Mouse (Mus musculus) Muller cell, postnatal 12 days (primary cell): Measurements from ENCODE around the gene Rpgrip1.
"Not testable (repeated sequence)": the region's sequence is repeated elsewhere in the genome, so short reads cannot be mapped to it uniquely, and the experiment has no call there.

Source experiments
- DNase-seq: peaks from one replicate; pipeline ENCODE4 v3.0.0-alpha.2; 2015; ENCODE audit errors: inconsistent ontology term

Gene Rpgrip1

DNA sequence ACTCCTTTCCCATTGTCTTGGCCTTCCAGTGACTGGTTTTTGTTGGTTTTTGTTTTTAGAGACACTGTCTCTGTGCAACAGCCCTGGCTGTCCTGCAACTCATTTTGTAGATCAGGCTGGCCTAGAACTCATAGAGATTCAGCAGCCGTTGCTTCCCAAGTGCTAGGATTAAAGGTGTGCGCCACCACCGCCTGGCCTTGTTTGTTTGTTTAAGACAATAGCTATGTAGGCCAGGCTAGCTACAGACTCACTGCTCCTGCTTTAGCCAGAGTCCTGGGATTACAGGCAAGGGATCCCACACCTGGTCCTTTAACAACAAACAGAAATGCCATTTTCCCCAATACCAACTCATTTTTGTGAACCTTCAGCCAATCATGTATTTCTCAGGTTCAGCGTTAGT is at the start of gene Rpgrip1:
TSS of gene Rpgrip1 (plus strand) at position 359 of the 400 bp plus-strand sequence.
- no peak for DNase-seq

DNA sequence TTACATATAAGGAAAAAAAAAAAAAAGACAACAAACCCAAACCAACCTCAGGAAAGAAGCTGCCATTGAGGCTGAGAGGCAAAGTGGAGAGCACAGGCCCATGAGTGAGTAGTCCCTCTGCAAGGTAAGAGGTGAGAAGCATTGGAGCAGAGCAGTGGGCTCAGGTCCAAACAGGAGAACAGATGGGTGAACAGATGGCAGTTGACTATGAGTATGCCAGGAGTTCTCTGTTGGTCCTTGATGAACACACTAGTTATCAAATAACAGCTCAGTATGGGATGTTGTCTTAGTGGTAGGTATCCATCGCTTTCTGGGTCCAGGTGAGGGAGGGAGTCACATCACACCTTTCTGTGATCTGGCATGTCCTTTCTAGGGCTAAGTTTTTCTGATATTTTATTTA is 49.7 kb upstream of the Rpgrip1 start:
- no peak for DNase-seq

GRCm38 (mm10) chr14:52061798-52062197 is 48.7 kb upstream of the Rpgrip1 start:
- DNase-seq, result no peak

GRCm38 (mm10) chr14:52066135-52066534 is 44.4 kb upstream of the Rpgrip1 start:
- no peak for DNase-seq

DNA sequence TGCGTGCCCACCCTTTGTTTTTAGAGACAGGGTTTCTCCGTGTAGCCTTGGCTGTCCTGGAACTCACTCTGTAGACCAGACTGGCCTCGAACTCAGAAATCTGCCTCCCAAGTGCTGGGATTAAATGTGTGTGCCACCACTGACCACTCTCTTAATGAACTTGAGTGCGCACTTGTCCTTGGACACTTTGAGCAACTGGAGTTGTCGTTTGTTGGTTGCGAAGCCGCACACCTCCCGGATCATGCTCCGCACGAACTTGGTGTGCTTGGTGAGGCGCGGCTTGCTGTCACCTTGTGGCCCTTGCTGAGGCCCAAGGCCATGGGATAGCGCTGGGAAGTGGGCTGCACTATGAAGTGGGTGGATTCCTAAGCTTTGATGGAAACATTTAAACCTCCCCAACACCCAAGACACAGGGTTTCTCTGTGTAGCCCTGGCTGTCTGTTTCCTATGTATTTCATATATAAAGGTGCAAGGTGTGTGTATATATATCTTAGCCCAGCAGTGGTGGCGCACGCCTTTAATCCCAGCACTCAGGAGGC is 38.8 kb upstream of the Rpgrip1 start:
- DNase-seq, result no peak

DNA sequence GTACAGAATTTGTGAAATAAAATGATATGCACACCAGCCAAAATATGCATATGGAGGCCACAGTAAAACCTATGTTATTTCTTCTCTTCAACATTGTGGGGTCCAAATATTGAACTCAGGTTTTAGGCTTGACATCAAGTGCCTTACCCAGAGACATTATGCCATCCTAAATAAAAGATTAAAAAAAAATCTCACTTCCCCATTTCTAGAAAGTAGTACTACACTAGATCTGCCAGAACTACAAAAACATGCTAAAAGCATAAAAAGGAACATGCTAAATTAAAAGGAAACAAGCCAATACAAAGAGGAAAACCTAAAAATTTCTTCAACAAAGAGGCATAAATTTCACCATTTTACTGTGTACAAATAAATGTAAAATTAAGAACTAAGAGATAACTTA is 27.4 kb upstream of the Rpgrip1 start:
- no peak for DNase-seq

GRCm38 (mm10) chr14:52094533-52094932 is 16.0 kb upstream of the Rpgrip1 start:
- no peak for DNase-seq

DNA sequence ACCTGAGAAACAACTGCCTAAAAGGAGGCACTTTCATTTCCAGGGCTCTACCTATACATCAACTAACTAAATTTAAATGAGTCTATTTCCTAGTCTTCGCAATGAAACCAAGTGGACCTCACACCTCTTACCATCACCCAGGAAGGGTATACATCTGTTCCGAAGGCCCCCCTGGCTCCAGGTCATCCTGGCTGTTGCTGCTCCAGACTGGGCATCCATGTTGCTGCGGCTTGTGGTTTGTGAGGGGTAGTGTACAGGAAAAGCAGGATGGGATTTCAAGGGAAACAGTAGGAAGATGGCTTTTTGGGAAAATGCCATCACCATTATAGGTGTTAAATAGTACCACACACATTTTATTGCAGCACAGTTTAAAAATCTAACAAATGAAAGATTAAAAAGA is 13.3 kb upstream of the Rpgrip1 start:
- not testable (repeated sequence) for DNase-seq

- DNase-seq, result not testable (repeated sequence)
Measured at GRCm38 (mm10) chr14:52098387-52098786, 12.1 kb upstream of the Rpgrip1 start.

DNA sequence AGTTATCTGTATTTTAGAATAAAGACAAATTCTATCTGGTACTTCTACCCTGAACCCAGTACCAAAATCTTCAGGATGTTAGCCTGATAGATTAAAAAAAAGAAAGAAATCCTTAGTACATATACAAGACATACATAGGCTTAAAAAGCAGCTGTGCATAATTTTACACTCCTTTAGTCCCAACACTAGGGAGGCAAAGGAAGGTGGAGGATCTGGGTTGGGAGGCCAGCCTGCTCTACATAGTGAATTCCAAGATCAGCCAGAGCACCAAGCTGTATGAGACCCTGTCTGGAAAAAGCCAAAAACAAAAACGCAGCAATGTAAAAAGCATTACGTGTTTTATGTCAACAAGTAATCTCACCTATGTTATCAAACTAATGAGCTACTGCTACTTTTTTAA is 10.9 kb upstream of the Rpgrip1 start:
- no peak for DNase-seq

DNA sequence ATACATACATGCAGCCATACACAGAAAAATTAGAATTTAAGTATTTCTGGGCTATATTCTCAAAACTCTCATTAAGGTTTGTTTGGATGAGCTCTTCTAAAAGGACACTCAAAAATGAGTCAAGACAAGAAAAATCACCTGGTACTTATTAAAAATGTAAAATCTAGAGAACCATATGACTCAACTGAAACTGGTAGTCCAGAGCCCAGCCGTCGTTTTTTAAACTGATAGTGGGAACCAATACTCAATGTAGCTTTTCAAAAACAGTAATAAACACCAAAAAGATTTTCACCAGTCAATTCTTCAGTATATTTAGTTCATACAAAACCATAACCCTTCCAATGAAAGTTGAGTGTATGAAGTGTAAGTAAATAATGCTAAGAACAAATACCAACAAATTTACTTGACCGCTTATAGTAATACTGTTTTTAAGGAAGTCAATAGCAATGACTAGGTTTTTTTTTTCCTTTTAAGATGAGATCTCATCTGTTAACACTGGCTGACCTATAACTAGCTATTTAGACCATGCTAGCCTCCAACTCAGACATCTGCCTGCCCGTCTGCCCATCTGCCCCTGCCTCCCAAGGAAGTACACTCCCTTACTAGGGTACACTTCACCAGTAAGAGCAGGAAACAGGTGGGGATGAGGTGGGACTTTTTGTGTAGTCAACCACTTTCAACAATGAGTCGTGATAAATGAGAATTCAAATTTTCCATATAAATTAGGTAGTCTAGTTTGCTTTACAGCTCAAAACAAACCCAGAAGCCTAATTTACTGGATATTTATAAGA is 10.1 kb upstream of the Rpgrip1 start:
- DNase-seq, result no peak

DNA sequence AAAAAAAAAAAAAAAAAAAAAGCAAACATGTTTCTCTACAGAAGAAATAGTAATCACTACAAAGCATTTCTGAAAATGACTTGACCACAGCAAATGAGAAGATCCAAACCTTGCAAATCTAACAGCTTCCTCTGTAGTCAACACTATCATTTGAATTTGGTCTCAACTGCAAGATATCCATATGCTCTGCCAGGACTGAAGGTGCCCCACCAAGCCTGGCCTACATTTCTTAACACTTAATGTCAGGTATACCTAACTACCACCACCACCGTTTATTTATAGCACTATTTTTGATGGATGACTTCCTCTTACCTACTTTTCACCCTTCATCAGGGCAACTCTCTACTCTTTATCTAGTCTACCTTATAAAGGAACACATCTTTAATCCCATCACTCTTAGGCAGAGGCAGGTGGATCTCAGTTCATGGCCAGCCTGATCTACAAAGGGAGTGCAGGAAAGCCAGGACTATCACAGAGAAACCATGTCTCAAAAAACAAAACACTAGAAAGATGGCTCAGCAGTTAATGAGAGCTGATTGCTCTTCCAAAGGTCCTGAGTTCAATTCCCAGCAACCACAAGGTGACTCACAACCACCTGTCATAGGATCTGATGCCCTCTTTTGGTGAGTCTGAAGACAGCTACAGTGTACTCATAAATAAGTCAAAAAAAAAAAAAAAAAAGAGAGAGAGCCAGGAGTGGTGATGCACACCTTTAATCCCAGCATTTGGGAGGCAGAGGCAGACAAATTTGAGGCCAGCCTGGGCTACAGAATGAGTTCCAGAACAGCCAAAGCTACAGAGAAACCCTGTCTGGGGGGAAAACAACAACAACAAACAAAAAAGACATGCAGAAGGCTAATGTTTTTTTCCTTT is 9.0 kb upstream of the Rpgrip1 start:
- no peak for DNase-seq

GRCm38 (mm10) chr14:52103474-52103855 is 7.0 kb upstream of the Rpgrip1 start:
- no peak for DNase-seq

- DNase-seq, result peak; percentile 100
Measured at GRCm38 (mm10) chr14:52103856-52104676, 6.4 kb upstream of the Rpgrip1 start, which contains the start of gene Hnrnpc. Hnrnpc (minus strand) TSS chr14:52104028.

DNA sequence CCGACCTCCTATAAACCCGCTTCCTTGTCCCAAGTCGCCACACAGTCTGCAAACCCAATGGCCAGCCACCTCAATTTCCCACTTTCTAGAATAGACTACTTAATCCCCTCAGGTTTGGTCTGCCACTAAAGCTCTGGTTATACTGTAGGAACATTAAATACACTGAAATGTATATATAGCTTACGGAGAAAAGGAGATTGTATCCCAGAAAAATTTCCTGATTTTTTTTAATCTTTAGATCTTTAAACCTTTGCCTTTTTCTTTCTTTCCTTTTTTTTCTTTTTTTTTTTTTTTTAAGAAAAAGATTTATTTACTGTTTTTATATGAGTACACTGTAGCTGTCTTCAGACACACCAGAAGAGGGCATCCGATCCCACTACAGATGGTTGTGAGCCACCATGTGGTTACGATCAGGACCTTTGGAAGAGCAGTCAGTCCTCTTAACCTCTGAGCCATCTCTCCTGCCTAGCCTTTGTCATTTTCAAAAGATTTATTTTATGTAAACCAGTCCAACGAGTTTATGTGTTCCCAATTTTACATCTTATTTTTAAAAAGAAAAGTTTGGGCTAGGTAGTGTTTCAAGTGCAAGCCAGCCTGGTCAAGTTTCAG is 5.7 kb upstream of the Rpgrip1 start:
- no peak for DNase-seq

GRCm38 (mm10) chr14:52105308-52105707 is 5.2 kb upstream of the Rpgrip1 start:
- no peak for DNase-seq

DNA sequence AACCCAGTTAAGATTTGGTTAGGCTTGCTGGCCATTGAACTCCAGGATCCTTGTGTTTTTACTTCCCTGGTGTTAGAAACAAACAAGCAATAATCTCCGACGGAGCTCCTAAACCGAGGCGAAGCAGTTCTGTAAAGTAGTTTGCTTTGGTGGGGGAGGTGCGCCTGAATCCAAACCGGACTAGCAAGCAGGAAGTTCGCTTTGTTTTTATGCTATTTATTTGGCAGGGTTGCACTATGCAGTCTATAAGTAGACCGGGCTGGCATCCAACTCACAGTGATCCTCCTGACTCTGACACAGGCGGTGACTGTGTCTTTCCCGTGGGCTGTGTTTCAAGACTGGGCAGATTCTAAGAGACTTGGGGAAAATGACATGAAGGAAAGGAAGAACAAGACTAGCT is 3.8 kb upstream of the Rpgrip1 start:
- DNase-seq, result peak; percentile 17

- no peak for DNase-seq
Measured at GRCm38 (mm10) chr14:52108025-52108424, 2.5 kb upstream of the Rpgrip1 start.

- DNase-seq, result no peak
Measured at GRCm38 (mm10) chr14:52114101-52114500, 3.6 kb downstream of the Rpgrip1 start.

GRCm38 (mm10) chr14:52117241-52117640 is 6.7 kb downstream of the Rpgrip1 start:
- no peak for DNase-seq

DNA sequence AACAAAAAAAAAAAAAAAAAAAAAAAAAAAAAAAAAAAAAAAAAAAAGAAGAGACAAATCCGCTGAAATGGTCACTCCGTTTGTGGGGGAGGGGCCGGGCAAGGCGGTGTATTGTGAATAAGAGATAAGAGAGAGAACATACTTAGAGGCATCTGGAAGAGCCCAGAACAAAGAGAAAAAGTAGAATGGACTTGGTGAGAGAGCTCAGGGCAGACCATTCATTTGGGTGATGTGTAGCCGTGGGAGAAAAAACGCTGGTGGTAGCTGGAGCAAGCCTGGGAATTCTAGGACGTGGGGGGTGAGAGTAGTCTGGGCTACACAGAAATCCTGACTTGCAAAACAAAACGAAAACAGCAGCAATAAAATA is 7.9 kb downstream of the Rpgrip1 start:
- DNase-seq, result no peak
